Mouse (Mus musculus) gastrocnemius, postnatal 4 days (tissue): ENCODE results near the gene Ckap2l. TPM values are rescaled to one million over a fixed set of nuclear protein-coding genes. Genes with fewer than 3 reads are reported as not detected.

Experiments
- DNase-seq, 2 experiments: peaks; one replicate each; pipeline ENCODE4 v3.0.0; 2021 to 2022; ENCODE audit warnings: low spot score in 2 of 2, mixed read lengths in 2 of 2
- total RNA-seq, 2 experiments: library from RNA; stranded (reverse); gene quantifications; 2 replicates each; pipeline ENCODE4 v1.2.3; 2021

The Ckap2l gene
- total RNA-seq, 2 experiments from 2014 or later: 14.0 to 15.6 TPM

GRCm38 (mm10) chr2:129236526-129236925 is 60.5 kb downstream of the Ckap2l start:
- DNase-seq: no peak

- DNase-seq: no peak
Observed at GRCm38 (mm10) chr2:129234731-129235130, 62.3 kb downstream of the Ckap2l start.

GRCm38 (mm10) chr2:129233803-129234477 is 63.1 kb downstream of the Ckap2l start:
- DNase-seq: no peak

- DNase-seq: no peak
Observed at GRCm38 (mm10) chr2:129233218-129233617, 63.8 kb downstream of the Ckap2l start.

GRCm38 (mm10) chr2:129232484-129232883 is 64.5 kb downstream of the Ckap2l start:
- no peak for DNase-seq

- no peak for DNase-seq
Observed at GRCm38 (mm10) chr2:129232023-129232422, 65.0 kb downstream of the Ckap2l start.

- no peak for DNase-seq
Observed at GRCm38 (mm10) chr2:129229316-129229715, 67.7 kb downstream of the Ckap2l start.

- DNase-seq: no peak
Observed at GRCm38 (mm10) chr2:129228571-129228970, 68.4 kb downstream of the Ckap2l start.

GRCm38 (mm10) chr2:129227709-129228108 is 69.3 kb downstream of the Ckap2l start:
- DNase-seq: no peak

GRCm38 (mm10) chr2:129227011-129227529 is 69.9 kb downstream of the Ckap2l start:
- no peak for DNase-seq

GRCm38 (mm10) chr2:129226296-129226851 is 70.6 kb downstream of the Ckap2l start:
- no peak for DNase-seq

- DNase-seq: no peak
Observed at GRCm38 (mm10) chr2:129225251-129225819, 71.7 kb downstream of the Ckap2l start.

GRCm38 (mm10) chr2:129224178-129224577 is 72.8 kb downstream of the Ckap2l start:
- no peak for DNase-seq

GRCm38 (mm10) chr2:129221097-129221632 is 75.8 kb downstream of the Ckap2l start:
- no peak for DNase-seq

- no peak for DNase-seq
Observed at GRCm38 (mm10) chr2:129218537-129219105, 78.4 kb downstream of the Ckap2l start.

Other genes with a start within 250 kb of the Ckap2l start
- gene Vinac1, start 249.0 kb downstream of the Ckap2l start, total RNA-seq: under 1 TPM; 0.05 to 0.18 TPM
- gene Ttl, start 231.3 kb downstream of the Ckap2l start, total RNA-seq: 10 to 100 TPM; 17.0 to 18.3 TPM
- gene Polr1b, start 196.2 kb downstream of the Ckap2l start, total RNA-seq: 10 to 100 TPM; 16.4 to 17.8 TPM
- 10 to 100 TPM; 13.5 to 15.2 TPM for gene Chchd5, start 167.5 kb downstream of the Ckap2l start, total RNA-seq
- 10 to 100 TPM; 16.9 to 18.7 TPM for gene Slc20a1, start 98.4 kb downstream of the Ckap2l start, total RNA-seq
- gene Il1a, start 12.8 kb upstream of the Ckap2l start, total RNA-seq: not detected
- gene Il1b, start 73.9 kb upstream of the Ckap2l start, total RNA-seq: under 1 TPM in 1 of 2 experiments, not detected in 1; 0.52 TPM
- under 1 TPM in 1 of 2 experiments, not detected in 1; 0.18 TPM for gene F830045P16Rik, start 239.4 kb upstream of the Ckap2l start, total RNA-seq